Mouse (Mus musculus) lung, embryonic 14.5 days (tissue): ENCODE measurements at regions not wholly inside any gene's neighbourhood (a gene's known extent, or its start where the extent isn't known, plus 50 kb on each side); places are given as distances from the start of the nearest gene placed in this dataset.

Experiments used
- ATAC-seq: fragments of 200-750 bp; cut with Nextera tagmentation; 2 replicates; pipeline ENCODE4 v1.8.0; 2017; ENCODE audit warnings: mild to moderate bottlenecking, moderate TSS enrichment, moderate library complexity; ENCODE audit not compliant: insufficient read depth
- DNase-seq: peaks from one replicate; pipeline ENCODE4 v3.0.0-alpha.2; 2015
- H3K27ac ChIP-seq: fragments of 300-500 bp; sonication (generic); 2 replicates; pipeline ENCODE4 v1.5.1; 2014; ENCODE audit warnings: low read depth, mild to moderate bottlenecking, moderate library complexity
- H3K27me3 ChIP-seq: fragments of 300-500 bp; sonication (generic); 2 replicates; pipeline ENCODE4 v1.6.1; 2014; ENCODE audit warnings: low read length, control low read depth; ENCODE audit not compliant: insufficient read depth
- H3K36me3 ChIP-seq: fragments of 300-500 bp; sonication (generic); 2 replicates; pipeline ENCODE4 v1.6.1; 2014; ENCODE audit warnings: control low read depth; ENCODE audit not compliant: insufficient read depth
- H3K4me1 ChIP-seq: fragments of 300-500 bp; sonication (generic); 2 replicates; pipeline ENCODE4 v1.6.1; 2014; ENCODE audit warnings: antibody characterized with exemption, control low read depth; ENCODE audit not compliant: insufficient read depth
- H3K4me2 ChIP-seq: fragments of 300-500 bp; sonication (generic); 2 replicates; pipeline ENCODE4 v1.6.1; 2014; ENCODE audit warnings: mild to moderate bottlenecking
- H3K4me3 ChIP-seq: fragments of 300-500 bp; sonication (generic); 2 replicates; pipeline ENCODE4 v1.5.1; 2014; ENCODE audit warnings: low read depth, low read length
- H3K9ac ChIP-seq: fragments of 300-500 bp; sonication (generic); 2 replicates; pipeline ENCODE4 v1.6.1; 2014
- H3K9me3 ChIP-seq: fragments of 300-500 bp; sonication (generic); 2 replicates; pipeline ENCODE4 v1.6.1; 2016; ENCODE audit warnings: low read depth, low read length, control low read depth
- CTCF ChIP-seq: IDR thresholded peaks from 2 replicates; pipeline ENCODE4 v1.5.1; 2016; ENCODE audit warnings: antibody characterized with exemption, low read depth
- WGBS: fragments of 180-500 bp; shearing (Covaris S2); extraction: QIAGEN DNeasy Blood & Tissue Kit; methylation state at CpG from one replicate; pipeline ENCODE4 v1.1.7; 2014; 5-methylcytosine and 5-hydroxymethylcytosine counted together

DNA sequence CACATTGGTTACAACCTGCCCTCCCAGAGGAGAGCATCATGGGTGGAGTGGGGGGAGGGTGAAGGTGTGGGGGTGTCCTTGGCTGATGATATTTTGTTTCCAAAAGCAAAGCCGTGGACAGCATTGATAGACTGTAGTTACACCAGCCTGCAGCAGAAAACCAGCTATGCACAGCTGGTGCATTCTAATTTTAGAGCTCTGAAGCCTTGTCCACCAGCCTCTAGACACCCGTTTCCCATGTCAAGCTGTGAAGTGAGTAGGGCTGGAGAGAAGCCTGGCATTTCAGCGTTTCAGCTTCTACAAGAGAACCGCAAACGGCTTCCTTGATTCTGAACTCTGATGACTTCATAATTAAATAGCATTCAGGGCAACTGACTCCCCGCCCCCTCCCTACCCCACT is 310.7 kb upstream of the Rorb start:
- H3K36me3 ChIP-seq: no peaks in the 10 kb centered on the region
- no peak overlapping the region for H3K4me2 ChIP-seq
- no peak for TF ChIP-seq CTCF
- H3K9me3 ChIP-seq: no peaks in the 10 kb centered on the region
- DNase-seq (peak; percentile 32), ATAC-seq (no peak)
- H3K4me3 ChIP-seq: no peak overlapping the region
- H3K27ac ChIP-seq: no peak overlapping the region
- H3K27me3 ChIP-seq: no peaks in the 10 kb centered on the region
- H3K9ac ChIP-seq: no peak overlapping the region
- no peaks in the 10 kb centered on the region for H3K4me1 ChIP-seq
- 57% methylated on average over 6 of the region's 6 CpGs for WGBS
